Mouse (Mus musculus) heart, embryonic 14.5 days (tissue): ENCODE results near the gene Them7. TPM values are rescaled to one million over a fixed set of nuclear protein-coding genes. Genes with fewer than 3 reads are reported as not detected.

ENCODE experiments used
- ATAC-seq: fragments of 200-750 bp; cut with Nextera tagmentation; 2 replicates; pipeline ENCODE4 v1.8.0; 2017; ENCODE audit warnings: low read depth, moderate TSS enrichment; ENCODE audit not compliant: insufficient number of reproducible peaks, insufficient read depth, low FRiP score
- H3K27ac ChIP-seq, 2 experiments: fragments of 200-500 bp in 1 of 2; fragments of 300-500 bp in 1 of 2; sonication (generic) in 1 of 2; replicated peaks in 1 of 2; 2 replicates each; pipeline ENCODE4 v1.5.1; 2012 to 2014; ENCODE audit warnings: low read depth in 2 of 2, low read length in 2 of 2, control low read depth in 1 of 2, mild to moderate bottlenecking in 1 of 2, mixed read lengths in 1 of 2; ENCODE audit not compliant: control insufficient read depth in 1 of 2, insufficient read depth in 1 of 2
- H3K27me3 ChIP-seq: fragments of 300-500 bp; sonication (generic); 2 replicates; pipeline ENCODE4 v1.6.1; 2014; ENCODE audit warnings: mild to moderate bottlenecking, low read length, control low read depth; ENCODE audit not compliant: control insufficient read depth, insufficient read depth
- H3K36me3 ChIP-seq: fragments of 300-500 bp; sonication (generic); 2 replicates; pipeline ENCODE4 v1.6.1; 2014; ENCODE audit warnings: mild to moderate bottlenecking, control low read depth, low read length, mixed read lengths; ENCODE audit not compliant: control insufficient read depth, insufficient read depth
- H3K4me1 ChIP-seq, 2 experiments: fragments of 200-500 bp in 1 of 2; fragments of 300-500 bp in 1 of 2; sonication (generic) in 1 of 2; 2 replicates each; pipeline ENCODE4 v1.6.1; 2012 to 2014; ENCODE audit warnings: low read length in 2 of 2, control low read depth in 1 of 2, mixed read lengths in 1 of 2; ENCODE audit not compliant: control insufficient read depth in 2 of 2, insufficient read depth in 2 of 2
- H3K4me2 ChIP-seq: fragments of 300-500 bp; sonication (generic); 2 replicates; pipeline ENCODE4 v1.6.1; 2014; ENCODE audit warnings: mild to moderate bottlenecking, low read length
- H3K4me3 ChIP-seq, 2 experiments: fragments of 200-500 bp in 1 of 2; fragments of 300-500 bp in 1 of 2; sonication (generic) in 1 of 2; 2 replicates each; pipeline ENCODE4 v1.5.1; 2012 to 2014; ENCODE audit warnings: low read length in 2 of 2, mild to moderate bottlenecking in 2 of 2, control low read depth in 1 of 2, low read depth in 1 of 2, moderate library complexity in 1 of 2; ENCODE audit not compliant: control insufficient read depth in 1 of 2, insufficient read depth in 1 of 2
- H3K9ac ChIP-seq: fragments of 300-500 bp; sonication (generic); 2 replicates; pipeline ENCODE4 v1.6.1; 2014; ENCODE audit warnings: mild to moderate bottlenecking, low read length
- H3K9me3 ChIP-seq: fragments of 300-500 bp; sonication (generic); 2 replicates; pipeline ENCODE4 v1.6.1; 2016; ENCODE audit warnings: low read length, control low read depth; ENCODE audit not compliant: control insufficient read depth
- WGBS: fragments of 180-500 bp; shearing (Covaris S2); extraction: QIAGEN DNeasy Blood & Tissue Kit; methylation state at CpG from one replicate; pipeline ENCODE4 v1.1.7; 2014; 5-methylcytosine and 5-hydroxymethylcytosine counted together
- polyA plus RNA-seq: library from polyadenylated mRNA; unstranded; fragments of >200 nt; fragmentation: Nextera tagmentation; extraction: Ambion mirVana; gene quantifications from 2 replicates; pipeline ENCODE4 v1.2.1, GENCODE M21; 2014

Gene Them7
- polyA plus RNA-seq, 1 experiment from 2014 or later: 1.1 TPM

DNA sequence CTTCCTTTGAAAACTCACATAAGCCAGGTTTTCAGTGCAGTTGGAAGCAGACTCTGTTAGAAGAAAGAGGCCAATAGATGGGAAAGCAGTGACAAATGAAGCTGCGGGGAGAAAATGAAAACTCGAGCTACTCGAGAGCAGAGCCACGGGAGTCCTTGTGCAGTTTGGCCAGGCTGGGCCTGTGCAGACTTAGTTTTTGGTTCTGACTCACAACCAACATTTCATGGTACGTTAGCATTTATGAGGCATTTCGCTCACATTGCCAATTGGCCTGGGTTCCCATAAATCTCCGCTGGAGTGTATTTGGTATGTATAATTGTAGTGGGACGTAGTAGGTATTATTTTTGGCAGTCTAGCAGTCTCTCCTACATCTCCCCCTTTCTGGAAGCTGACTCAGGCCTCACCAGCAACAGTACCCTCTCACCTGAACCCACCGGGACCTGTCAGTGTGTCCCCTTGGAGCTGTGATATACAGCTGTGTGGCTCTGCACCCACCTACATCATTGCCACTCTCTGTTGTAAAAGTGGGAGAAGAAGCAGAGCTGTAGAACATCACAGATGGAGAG is 3.3 kb upstream of the Them7 start:
- ATAC-seq: no peak
- no peaks in the 10 kb centered on the region for H3K36me3 ChIP-seq
- H3K9me3 ChIP-seq: no peaks in the 10 kb centered on the region
- H3K4me3 ChIP-seq: no peak overlapping the region
- H3K4me1 ChIP-seq: peaks cover 11 to 17% of the 10 kb centered on the region in 2 experiments
- no peak overlapping the region for H3K4me2 ChIP-seq
- no peak overlapping the region for H3K9ac ChIP-seq
- no peak overlapping the region for H3K27ac ChIP-seq
- WGBS: 83% methylated on average over 9 of the region's 9 CpGs
- H3K27me3 ChIP-seq: 0 out of 2 replicates have a peak, but pooled peaks cover 7% of the 10 kb centered on the region

DNA sequence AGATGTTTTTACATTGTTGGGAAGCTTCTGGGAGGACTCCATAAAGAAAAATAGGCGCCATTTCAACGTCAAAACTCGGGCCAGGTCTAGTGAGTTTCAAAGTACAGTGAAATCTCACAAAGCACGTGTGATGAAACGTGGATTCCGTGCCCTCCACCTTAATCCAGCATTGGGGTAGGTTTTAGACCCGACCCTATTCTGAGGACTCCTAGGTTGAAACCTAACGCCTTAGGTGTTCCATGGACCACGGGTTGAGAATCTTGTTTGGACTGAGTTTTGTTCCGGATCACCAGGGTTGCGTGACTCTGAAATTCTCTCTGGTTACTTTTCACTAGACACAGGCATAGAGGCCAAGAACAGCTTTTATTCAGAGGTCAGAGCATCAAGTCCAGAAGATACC is 514 bp upstream of the Them7 start:
- H3K4me3 ChIP-seq: peak overlapping the region in 1 of 2 experiments; percentile 47; a peak in 2 of 4 replicates
- H3K4me2 ChIP-seq: peak overlapping the region; percentile 81
- ATAC-seq: no peak
- no peak overlapping the region for H3K27ac ChIP-seq
- peaks cover 19 to 39% of the 10 kb centered on the region in 2 experiments for H3K4me1 ChIP-seq
- 92% methylated on average over 11 of the region's 11 CpGs for WGBS
- no peak overlapping the region for H3K9ac ChIP-seq
- H3K36me3 ChIP-seq: no peaks in the 10 kb centered on the region
- H3K9me3 ChIP-seq: no peaks in the 10 kb centered on the region
- 0 out of 2 replicates have a peak, but pooled peaks cover 4% of the 10 kb centered on the region for H3K27me3 ChIP-seq

DNA sequence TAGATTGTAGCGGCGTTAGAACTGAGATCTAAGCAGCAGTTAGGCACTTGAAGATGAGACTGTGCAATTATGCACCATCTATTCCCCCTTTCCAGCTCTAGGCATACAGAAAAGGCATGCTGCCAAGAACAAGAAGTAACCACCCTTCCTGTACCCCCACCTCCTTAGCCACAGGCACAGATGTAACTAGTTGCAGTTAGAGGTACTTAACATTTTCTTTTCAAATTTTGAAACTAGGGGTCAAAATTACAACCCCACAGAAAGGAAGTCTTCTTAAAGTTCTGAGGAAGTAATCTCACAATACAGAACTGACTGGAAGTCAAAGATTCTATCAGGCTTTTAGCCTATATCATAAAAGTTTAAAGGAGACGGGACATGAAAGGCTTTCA is 861 bp downstream of the Them7 start:
- peaks cover 16 to 44% of the 10 kb centered on the region in 2 experiments for H3K4me1 ChIP-seq
- H3K9ac ChIP-seq: no peak overlapping the region
- no peak overlapping the region for H3K4me3 ChIP-seq
- H3K36me3 ChIP-seq: no peaks in the 10 kb centered on the region
- H3K27ac ChIP-seq: no peak overlapping the region
- ATAC-seq: no peak
- H3K27me3 ChIP-seq: 0 out of 2 replicates have a peak, but pooled peaks cover 4% of the 10 kb centered on the region
- H3K4me2 ChIP-seq: peak overlapping the region; percentile 81
- 60% methylated on average over 3 of the region's 3 CpGs for WGBS
- H3K9me3 ChIP-seq: no peaks in the 10 kb centered on the region

DNA sequence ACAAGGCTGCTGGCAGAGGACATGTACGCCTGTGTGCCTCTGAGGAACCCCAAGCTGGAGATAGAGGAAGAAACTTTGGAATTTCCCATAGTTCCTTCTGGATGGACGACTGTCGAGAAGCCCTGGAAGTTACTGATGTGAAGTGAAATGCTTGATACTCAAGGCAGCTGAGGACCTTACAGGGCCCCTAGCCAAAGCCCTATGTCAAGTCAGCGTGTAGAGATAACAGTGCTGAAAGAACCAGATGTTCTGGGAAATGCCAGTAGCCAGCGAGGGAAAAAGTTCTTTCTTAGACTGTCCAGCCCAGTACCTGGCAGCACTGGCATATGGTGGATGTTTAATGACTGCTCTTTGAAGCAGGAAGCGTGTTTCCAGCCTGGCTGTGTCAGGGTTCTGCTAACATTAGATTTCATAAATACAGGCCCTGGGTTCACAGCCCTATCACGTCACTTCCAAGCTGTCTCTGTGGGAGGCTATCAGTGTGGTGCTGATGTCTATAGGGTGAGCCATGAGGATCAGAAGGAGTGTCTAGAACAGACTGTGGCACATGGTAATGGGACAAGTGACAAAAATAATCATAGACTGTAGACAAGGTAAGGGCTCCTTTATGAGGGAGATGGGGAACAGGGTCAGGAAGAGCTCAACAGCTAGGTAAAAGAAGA is 2.3 kb downstream of the Them7 start:
- Histone ChIP-seq H3K9ac (no peak overlapping the region), H3K27ac (peak overlapping the region in 1 of 2 experiments; percentile 10; a peak in 2 of 4 replicates), H3K27me3 (0 out of 2 replicates have a peak, but pooled peaks cover 6% of the 10 kb centered on the region), H3K9me3 (no peaks in the 10 kb centered on the region), H3K4me3 (no peak overlapping the region), H3K36me3 (no peaks in the 10 kb centered on the region), H3K4me1 (peaks cover 16 to 44% of the 10 kb centered on the region in 2 experiments), H3K4me2 (peak overlapping the region; percentile 26)
- WGBS: 17% methylated on average over 7 of the region's 7 CpGs
- ATAC-seq: 0 out of 2 replicates have a peak, but pooled peaks have one; percentile 3

DNA sequence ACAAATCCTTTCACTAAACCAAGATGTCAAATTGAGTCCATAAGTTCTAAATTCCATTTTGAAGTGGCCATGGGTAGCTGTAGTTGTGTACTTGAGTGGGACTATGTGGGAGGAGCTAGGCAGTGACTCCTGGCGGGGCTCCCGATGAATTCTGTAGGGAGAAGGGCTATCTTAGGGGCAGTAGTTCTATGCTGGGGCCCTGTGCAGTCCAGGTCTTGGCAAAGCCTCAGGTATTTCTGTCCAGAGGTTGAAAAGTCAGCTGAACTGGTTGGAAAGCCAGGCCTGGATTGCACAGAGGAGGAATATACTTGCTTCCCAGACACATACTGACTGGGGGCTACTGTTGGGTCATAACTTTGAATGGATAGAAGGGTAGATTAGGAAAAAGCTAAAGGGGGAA is 4.3 kb downstream of the Them7 start:
- peak overlapping the region in 1 of 2 experiments; percentile 43; a peak in 2 of 4 replicates for H3K27ac ChIP-seq
- no peak overlapping the region for H3K9ac ChIP-seq
- 11% methylated on average over 2 of the region's 2 CpGs for WGBS
- no peak overlapping the region for H3K4me3 ChIP-seq
- H3K36me3 ChIP-seq: no peaks in the 10 kb centered on the region
- no peaks in the 10 kb centered on the region for H3K9me3 ChIP-seq
- H3K27me3 ChIP-seq: 0 out of 2 replicates have a peak, but pooled peaks cover 7% of the 10 kb centered on the region
- peak; percentile 63; the same call in 1 of the 2 replicates for ATAC-seq
- no peak overlapping the region for H3K4me2 ChIP-seq
- peaks cover 16 to 44% of the 10 kb centered on the region in 2 experiments for H3K4me1 ChIP-seq

DNA sequence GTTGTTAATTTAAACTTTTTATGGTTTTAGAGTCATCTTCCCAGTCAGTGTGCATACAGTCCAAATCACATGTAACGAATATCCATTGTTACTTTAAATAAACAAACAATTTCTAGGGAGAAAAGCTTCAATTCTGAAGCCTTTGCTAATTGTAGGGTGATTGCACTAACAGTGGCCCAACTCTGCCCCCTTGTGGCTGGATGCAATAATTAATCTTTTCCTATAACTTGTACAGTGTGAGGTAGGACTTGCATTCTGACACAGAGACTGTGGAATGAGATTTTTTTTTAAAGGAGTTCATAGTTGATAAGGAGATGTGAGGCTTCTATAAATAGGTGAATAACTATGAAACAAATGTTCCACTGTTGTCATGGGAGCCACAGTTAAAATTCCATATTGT is 6.2 kb downstream of the Them7 start:
- H3K9ac ChIP-seq: no peak overlapping the region
- WGBS: 0% methylated on average over 1 of the region's 1 CpGs
- H3K4me2 ChIP-seq: no peak overlapping the region
- no peaks in the 10 kb centered on the region for H3K36me3 ChIP-seq
- 0 out of 2 replicates have a peak, but pooled peaks cover 3% of the 10 kb centered on the region for H3K27me3 ChIP-seq
- no peaks in the 10 kb centered on the region for H3K9me3 ChIP-seq
- H3K4me3 ChIP-seq: no peak overlapping the region
- H3K4me1 ChIP-seq: peaks cover 17 to 47% of the 10 kb centered on the region in 2 experiments
- no peak overlapping the region for H3K27ac ChIP-seq
- no peak for ATAC-seq

DNA sequence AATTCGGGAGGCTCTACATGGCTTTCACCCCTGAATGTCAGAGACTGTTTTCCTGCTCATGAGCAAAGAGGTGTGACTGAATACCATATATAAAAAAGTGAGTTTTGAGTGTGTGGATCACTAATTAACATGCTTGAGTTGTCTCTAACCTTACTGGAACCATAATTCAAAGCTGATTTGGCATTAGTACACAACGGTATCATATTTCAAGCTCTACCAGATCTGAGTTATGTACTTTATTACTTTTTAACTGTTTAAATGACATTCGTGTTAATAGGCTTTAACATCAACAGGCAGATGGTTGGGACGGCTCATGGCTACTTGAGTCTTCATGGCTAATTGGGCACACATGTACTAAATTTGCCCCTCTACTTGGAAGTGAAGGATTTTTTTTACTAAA is 8.3 kb downstream of the Them7 start:
- Histone ChIP-seq H3K4me3 (no peak overlapping the region), H3K9me3 (no peaks in the 10 kb centered on the region), H3K4me1 (peaks cover 12 to 28% of the 10 kb centered on the region in 2 experiments), H3K27ac (no peak overlapping the region), H3K36me3 (no peaks in the 10 kb centered on the region), H3K4me2 (no peak overlapping the region), H3K9ac (no peak overlapping the region), H3K27me3 (0 out of 2 replicates have a peak, but pooled peaks cover 3% of the 10 kb centered on the region)
- WGBS: 85% methylated on average over 4 of the region's 4 CpGs
- no peak for ATAC-seq
